Mouse (Mus musculus): ENCODE data around the gene Slc7a12.

DNA sequence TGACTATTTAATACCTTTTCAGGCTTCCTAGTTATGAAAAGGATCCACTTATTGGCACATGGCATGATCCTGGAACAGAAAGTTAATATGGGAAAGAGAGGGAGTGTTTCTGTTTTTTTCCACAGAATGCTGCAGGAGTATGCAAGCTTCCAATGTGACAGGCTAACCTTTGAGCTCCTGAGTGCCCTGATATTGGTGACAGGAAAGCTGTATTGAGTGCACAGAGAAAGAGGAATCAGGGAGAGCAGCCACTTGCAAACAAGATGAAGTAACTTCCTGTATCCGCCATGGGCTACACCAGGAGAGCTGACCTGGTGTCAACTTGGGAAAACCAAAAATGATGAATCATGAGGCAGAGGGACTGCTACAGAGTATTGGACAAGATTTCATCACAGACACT is 48.1 kb upstream of the Slc7a12 start:
- TF ChIP-seq POLR2A (IDR thresholded peaks at IDR 0.05; ENCODE audit: borderline replicate concordance, extremely low read depth, low read depth, low read length): no peak
- no peak for TF ChIP-seq CTCF (IDR thresholded peaks at IDR 0.05; ENCODE audit: insufficient read depth, low read length)
